Mouse (Mus musculus) liver, embryonic 13.5 days (tissue): Measurements from ENCODE around the gene Dzip1. TPM values are rescaled to one million over a fixed set of nuclear protein-coding genes. Genes with fewer than 3 reads are reported as not detected.
A peak's percentile ranks its signal among the peaks of the same experiment; 100 is the strongest.

Source experiments
- ATAC-seq: fragments of 200-750 bp; cut with Nextera tagmentation; 2 replicates; pipeline ENCODE4 v1.8.0; 2017; ENCODE audit warnings: low read depth, mild to moderate bottlenecking, moderate number of reproducible peaks, moderate library complexity
- DNase-seq: peaks from one replicate; pipeline ENCODE4 v3.0.0; 2022
- H3K27ac ChIP-seq: fragments of 300-500 bp; sonication (generic); 2 replicates; pipeline ENCODE4 v1.5.1; 2015; ENCODE audit warnings: moderate library complexity, mild to moderate bottlenecking, inconsistent platforms
- H3K27me3 ChIP-seq: fragments of 300-500 bp; sonication (generic); 2 replicates; pipeline ENCODE4 v1.6.1; 2015; ENCODE audit warnings: mild to moderate bottlenecking, inconsistent platforms
- H3K36me3 ChIP-seq: fragments of 300-500 bp; sonication (generic); 2 replicates; pipeline ENCODE4 v1.6.1; 2015; ENCODE audit warnings: mild to moderate bottlenecking, inconsistent platforms
- H3K4me1 ChIP-seq: fragments of 300-500 bp; sonication (generic); replicated peaks from 2 replicates; pipeline ENCODE4 v1.6.1; 2015; ENCODE audit warnings: inconsistent platforms
- H3K4me2 ChIP-seq: fragments of 300-500 bp; sonication (generic); 2 replicates; pipeline ENCODE4 v1.6.1; 2015; ENCODE audit warnings: inconsistent platforms, mild to moderate bottlenecking, moderate library complexity
- H3K4me3 ChIP-seq: fragments of 300-500 bp; sonication (generic); replicated peaks from 2 replicates; pipeline ENCODE4 v1.5.1; 2015; ENCODE audit warnings: mild to moderate bottlenecking, inconsistent platforms
- H3K9ac ChIP-seq: fragments of 300-500 bp; sonication (generic); 2 replicates; pipeline ENCODE4 v1.6.1; 2015; ENCODE audit warnings: mild to moderate bottlenecking, inconsistent platforms
- H3K9me3 ChIP-seq: fragments of 300-500 bp; sonication (generic); replicated peaks from 2 replicates; pipeline ENCODE4 v1.6.1; 2016; ENCODE audit warnings: inconsistent platforms
- WGBS: fragments of 180-500 bp; shearing (Covaris S2); methylation state at CpG from one replicate; pipeline ENCODE4 v1.1.7; 2015; ENCODE audit not compliant: insufficient replicate concordance; 5-methylcytosine and 5-hydroxymethylcytosine counted together
- polyA plus RNA-seq: library from polyadenylated mRNA; unstranded; fragments of >200 nt; fragmentation: Nextera tagmentation; extraction: Ambion mirVana; gene quantifications from 2 replicates; pipeline ENCODE4 v1.2.1, GENCODE M21; 2015

Gene Dzip1
- polyA plus RNA-seq, 1 experiment from 2014 or later, result 2.1 TPM

DNA sequence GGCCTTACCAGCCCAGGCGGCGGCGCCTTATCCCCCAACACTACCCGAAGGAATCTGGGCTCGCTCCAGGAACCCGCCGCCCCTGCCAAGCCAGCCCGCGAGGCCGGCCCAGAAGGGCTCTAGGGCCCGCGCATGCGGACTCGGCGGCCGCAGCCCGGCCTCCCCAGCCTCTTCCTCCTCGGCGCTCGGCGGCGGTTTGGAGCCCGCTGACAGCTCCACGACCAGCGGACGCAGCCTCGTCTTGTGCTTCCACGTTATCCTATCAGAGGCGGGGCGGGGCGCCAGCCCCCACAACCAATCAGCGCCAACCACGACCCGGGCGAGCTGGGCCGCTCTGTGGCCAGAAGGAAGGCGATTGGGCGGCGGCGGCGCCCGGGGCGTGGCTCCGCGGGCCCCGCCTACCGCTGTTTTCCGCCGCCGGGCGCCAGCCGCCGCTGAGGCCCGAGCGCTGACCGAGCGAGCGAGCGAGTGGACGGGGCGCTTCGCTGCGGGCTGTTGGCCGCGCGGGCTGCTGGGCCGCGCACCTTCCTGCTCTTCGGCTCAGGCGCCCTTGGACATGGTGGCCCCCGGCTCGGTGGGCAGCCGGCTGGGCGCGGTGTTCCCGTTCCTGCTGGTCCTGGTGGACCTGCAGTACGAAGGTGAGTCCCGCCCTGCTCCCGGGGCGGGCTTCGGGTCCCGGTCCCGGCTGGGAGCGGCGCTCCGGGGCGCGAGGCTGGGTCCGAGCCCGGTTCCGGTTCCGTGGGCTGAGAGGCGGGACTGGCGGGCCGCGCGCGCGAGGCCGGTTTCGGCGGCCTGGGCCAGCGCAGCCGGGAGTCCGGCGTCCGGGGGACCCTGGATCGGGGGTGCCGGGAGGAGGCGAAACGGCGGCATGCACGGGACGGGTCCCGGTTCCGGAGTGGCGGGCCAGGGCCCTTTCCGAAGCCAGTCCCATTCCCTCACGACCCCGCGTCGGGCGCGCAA lies 12.6 kb upstream of the Dzip1 start, which contains the start of gene Dnajc3:
Dnajc3 (plus strand) TSS at position 444 of the 960 bp plus-strand sequence.
- peak within 1 kb of the TSS; percentile 94 for H3K4me2 ChIP-seq
- peak; percentile 99 for ATAC-seq
- H3K9me3 ChIP-seq, result no peaks in the 10 kb centered on the region
- no peaks in the 10 kb centered on the region for H3K36me3 ChIP-seq
- H3K27ac ChIP-seq, result peak within 1 kb of the TSS; percentile 91
- peak within 1 kb of the TSS; percentile 99 for H3K9ac ChIP-seq
- under 1% methylated on average over 121 of the region's 124 CpGs for WGBS
- H3K27me3 ChIP-seq, result no peaks in the 10 kb centered on the region
- DNase-seq, result peak; percentile 99
- H3K4me1 ChIP-seq, result peaks cover 62% of the 10 kb centered on the region
- peak within 1 kb of the TSS; percentile 98 for H3K4me3 ChIP-seq

DNA sequence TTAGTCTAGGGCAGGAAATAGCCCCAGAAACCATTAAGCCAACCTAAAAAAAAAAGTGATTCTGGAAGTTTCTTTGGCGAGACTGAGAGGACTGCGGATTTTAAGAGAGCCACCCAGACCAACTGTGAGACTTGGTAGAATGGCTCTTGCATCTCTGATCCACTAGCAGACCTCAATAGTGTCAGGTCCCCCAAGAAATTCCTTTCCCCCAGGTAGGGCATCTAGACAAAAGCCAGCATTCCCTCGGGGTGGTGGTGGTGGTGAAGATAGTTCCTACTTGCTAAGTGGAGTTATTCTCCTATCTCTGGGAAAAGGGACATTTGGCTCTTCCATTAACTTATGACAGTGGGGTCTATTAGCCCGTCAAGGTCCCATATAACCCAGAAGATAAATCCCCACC lies 11.7 kb upstream of the Dzip1 start:
- Histone ChIP-seq H3K9ac (peak overlapping the region; percentile 84), H3K4me1 (peaks cover 56% of the 10 kb centered on the region), H3K27me3 (no peaks in the 10 kb centered on the region), H3K4me3 (peak overlapping the region; percentile 98), H3K27ac (peak overlapping the region; percentile 84), H3K36me3 (no peaks in the 10 kb centered on the region), H3K9me3 (no peaks in the 10 kb centered on the region), H3K4me2 (peak overlapping the region; percentile 94)
- ATAC-seq (no peak), DNase-seq (no peak)
- WGBS, result 29% methylated on average over 4 of the region's 4 CpGs

DNA sequence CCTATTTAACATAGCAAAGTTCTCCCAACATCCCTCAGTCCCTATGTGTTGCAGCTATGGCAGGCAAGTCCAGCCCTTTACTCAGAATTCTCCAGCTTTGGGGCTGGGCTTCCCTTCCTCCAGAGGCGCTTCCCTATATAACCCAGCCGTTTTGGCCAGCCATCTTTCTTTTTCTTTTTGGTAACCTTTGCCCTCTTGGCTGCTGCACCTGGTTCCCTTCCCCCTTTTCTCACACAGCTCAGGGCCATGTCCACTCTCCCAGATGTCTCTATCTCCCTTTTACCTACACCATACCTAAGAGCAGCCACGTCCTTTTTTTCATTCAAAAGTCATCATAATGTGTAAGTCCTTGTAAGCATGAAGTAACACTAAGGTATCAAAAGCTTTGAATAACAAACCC lies 11.0 kb upstream of the Dzip1 start:
- no peak overlapping the region for H3K27ac ChIP-seq
- H3K27me3 ChIP-seq, result 0 out of 2 replicates have a peak, but pooled peaks cover 5% of the 10 kb centered on the region
- H3K4me3 ChIP-seq, result no peak overlapping the region
- H3K36me3 ChIP-seq, result no peaks in the 10 kb centered on the region
- no peaks in the 10 kb centered on the region for H3K9me3 ChIP-seq
- H3K4me1 ChIP-seq, result peaks cover 52% of the 10 kb centered on the region
- H3K9ac ChIP-seq, result no peak overlapping the region
- DNase-seq (no peak), ATAC-seq (no peak)
- WGBS, result 53% methylated on average over 3 of the region's 3 CpGs
- H3K4me2 ChIP-seq, result peak overlapping the region; percentile 94

GRCm38 (mm10) chr14:118934686-118935085 lies 9.4 kb upstream of the Dzip1 start:
- Histone ChIP-seq H3K4me3 (no peak overlapping the region), H3K36me3 (no peaks in the 10 kb centered on the region), H3K27me3 (0 out of 2 replicates have a peak, but pooled peaks cover 5% of the 10 kb centered on the region), H3K4me2 (no peak overlapping the region), H3K9me3 (no peaks in the 10 kb centered on the region), H3K27ac (no peak overlapping the region), H3K9ac (no peak overlapping the region), H3K4me1 (peaks cover 37% of the 10 kb centered on the region)
- 79% methylated on average over 9 of the region's 9 CpGs for WGBS
- ATAC-seq, result no peak
- DNase-seq, result no peak

DNA sequence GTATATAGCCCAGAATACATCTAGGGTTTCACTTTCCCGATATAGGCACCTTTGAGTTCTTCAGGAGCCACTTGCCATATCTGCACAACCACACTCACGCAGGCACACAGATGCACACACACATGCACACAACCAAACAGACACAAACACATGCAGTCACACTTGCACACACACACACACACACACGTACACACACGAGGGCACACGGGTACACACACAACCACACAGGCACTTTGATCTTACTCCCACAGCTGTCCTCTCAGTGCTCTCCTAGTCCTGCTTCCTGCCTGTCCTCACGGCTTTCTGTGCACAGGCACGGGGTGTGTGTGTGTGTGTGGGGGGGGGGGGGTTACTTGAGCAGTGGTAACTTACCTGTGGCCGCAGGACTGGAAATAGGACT lies 7.7 kb upstream of the Dzip1 start:
- H3K36me3 ChIP-seq, result no peaks in the 10 kb centered on the region
- no peak overlapping the region for H3K27ac ChIP-seq
- H3K4me2 ChIP-seq, result no peak overlapping the region
- ATAC-seq (no peak), DNase-seq (no peak)
- H3K9ac ChIP-seq, result no peak overlapping the region
- no peak overlapping the region for H3K4me3 ChIP-seq
- 0 out of 2 replicates have a peak, but pooled peaks cover 5% of the 10 kb centered on the region for H3K27me3 ChIP-seq
- no peaks in the 10 kb centered on the region for H3K9me3 ChIP-seq
- H3K4me1 ChIP-seq, result peaks cover 24% of the 10 kb centered on the region
- WGBS, result 66% methylated on average over 8 of the region's 8 CpGs

DNA sequence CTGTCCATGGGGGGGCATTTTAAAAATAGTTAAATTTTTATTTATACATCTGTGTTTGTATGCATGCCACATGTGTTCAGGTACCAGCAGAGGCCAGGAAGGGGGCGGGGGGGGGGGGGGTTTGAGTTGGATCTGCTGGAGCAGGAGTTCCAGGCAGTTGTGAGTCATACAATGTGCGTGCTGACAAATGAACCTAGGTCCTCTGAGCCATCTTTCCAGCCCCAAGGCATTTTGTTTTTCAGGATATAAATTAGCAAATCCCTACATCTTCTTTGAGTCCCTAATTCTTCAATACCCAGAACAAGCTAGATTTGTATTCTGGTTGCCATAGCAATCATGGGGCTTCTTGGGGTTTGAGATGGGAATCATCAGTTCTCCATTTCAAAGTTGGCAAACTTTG lies 5.9 kb upstream of the Dzip1 start:
- Histone ChIP-seq H3K4me2 (no peak overlapping the region), H3K9me3 (no peaks in the 10 kb centered on the region), H3K4me1 (peaks cover 13% of the 10 kb centered on the region; the same call in 1 of the 2 replicates), H3K9ac (no peak overlapping the region), H3K4me3 (no peak overlapping the region), H3K36me3 (no peaks in the 10 kb centered on the region), H3K27me3 (peaks cover 19% of the 10 kb centered on the region), H3K27ac (no peak overlapping the region)
- DNase-seq, result no peak
- 53% methylated on average over 1 of the region's 2 CpGs for WGBS
- no peak for ATAC-seq

DNA sequence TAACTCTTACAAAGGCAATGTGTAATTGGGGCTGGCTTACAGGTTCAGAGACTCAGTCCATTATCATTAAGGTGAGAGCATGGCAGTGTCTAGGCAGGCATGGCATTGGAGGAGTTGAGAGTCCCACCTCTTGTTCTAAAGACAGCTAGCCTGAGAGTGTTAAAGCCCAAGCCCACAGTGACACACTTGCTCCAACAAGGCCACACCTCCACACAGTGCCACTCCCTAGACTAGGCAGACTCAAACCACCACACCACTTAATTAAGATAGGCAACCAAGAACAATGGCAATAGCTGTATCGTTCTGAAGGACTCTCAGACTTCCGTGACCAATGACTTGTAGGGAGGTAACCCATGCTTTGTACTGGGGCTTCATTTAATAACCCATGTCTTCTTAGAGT lies 5.5 kb upstream of the Dzip1 start:
- no peak for ATAC-seq
- WGBS, result 54% methylated on average over 2 of the region's 2 CpGs
- DNase-seq, result no peak

DNA sequence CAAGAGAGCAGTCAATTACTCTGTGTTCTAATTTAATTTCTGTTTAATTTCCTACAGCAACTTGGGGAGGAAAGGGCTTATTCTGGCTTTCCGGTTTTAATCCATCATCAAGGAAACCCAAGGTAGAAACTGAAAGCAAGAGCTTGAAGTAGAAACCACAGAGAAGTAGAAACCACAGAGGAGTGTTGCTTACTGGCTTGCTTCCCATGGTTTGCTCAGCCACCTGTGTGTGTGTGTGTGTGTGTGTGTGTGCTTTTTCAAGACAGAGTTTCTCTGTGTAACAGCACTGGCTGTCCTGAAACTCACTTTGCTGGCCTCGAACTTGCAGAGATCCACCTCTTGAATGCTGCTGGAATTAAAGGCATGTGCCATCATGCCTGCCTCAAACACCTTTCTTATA lies 4.5 kb upstream of the Dzip1 start:
- Histone ChIP-seq H3K27ac (no peak overlapping the region), H3K4me1 (peaks cover 16% of the 10 kb centered on the region), H3K9me3 (no peaks in the 10 kb centered on the region), H3K27me3 (peaks cover 33% of the 10 kb centered on the region), H3K36me3 (no peaks in the 10 kb centered on the region), H3K4me3 (no peak overlapping the region), H3K4me2 (no peak overlapping the region), H3K9ac (no peak overlapping the region)
- DNase-seq (no peak), ATAC-seq (no peak)
- WGBS, result 57% methylated on average over 2 of the region's 2 CpGs

More for the DNA sequence above, 5.5 kb upstream of the Dzip1 start:
- no peak overlapping the region for H3K4me2 ChIP-seq
- H3K4me3 ChIP-seq, result no peak overlapping the region
- no peak overlapping the region for H3K27ac ChIP-seq
- H3K4me1 ChIP-seq, result peaks cover 13% of the 10 kb centered on the region; the same call in 1 of the 2 replicates
- H3K36me3 ChIP-seq, result no peaks in the 10 kb centered on the region
- H3K9me3 ChIP-seq, result no peaks in the 10 kb centered on the region
- peaks cover 23% of the 10 kb centered on the region for H3K27me3 ChIP-seq
- no peak overlapping the region for H3K9ac ChIP-seq

DNA sequence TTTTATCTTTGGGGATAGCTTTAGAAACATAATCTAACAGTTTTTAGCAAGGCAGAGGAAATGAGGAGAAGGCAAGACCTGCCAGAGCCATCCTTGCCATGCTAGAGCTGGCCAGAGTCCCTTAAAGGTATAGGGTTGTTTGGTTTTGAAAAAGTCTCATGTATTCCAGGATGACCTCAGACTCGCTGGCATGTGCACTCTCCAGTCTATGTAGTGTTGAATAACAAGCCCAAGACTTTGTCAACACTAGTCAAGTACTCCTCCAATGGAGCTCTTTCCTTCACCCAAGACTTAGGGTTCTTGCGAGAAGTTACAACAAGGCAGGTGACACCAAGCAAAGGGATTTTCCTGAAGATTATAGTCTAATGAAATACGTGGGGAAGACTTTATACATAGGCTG lies 3.3 kb upstream of the Dzip1 start:
- no peak overlapping the region for H3K9ac ChIP-seq
- H3K27ac ChIP-seq, result no peak overlapping the region
- DNase-seq (no peak), ATAC-seq (no peak)
- peaks cover 14% of the 10 kb centered on the region for H3K4me1 ChIP-seq
- no peak overlapping the region for H3K4me3 ChIP-seq
- no peaks in the 10 kb centered on the region for H3K9me3 ChIP-seq
- no peak overlapping the region for H3K4me2 ChIP-seq
- H3K36me3 ChIP-seq, result no peaks in the 10 kb centered on the region
- H3K27me3 ChIP-seq, result peaks cover 45% of the 10 kb centered on the region
- WGBS, result 63% methylated on average over 3 of the region's 3 CpGs

GRCm38 (mm10) chr14:118922667-118923184 lies 2.5 kb downstream of the Dzip1 start:
- no peak; the same call in 1 of the 2 replicates for ATAC-seq
- peaks cover 74% of the 10 kb centered on the region for H3K27me3 ChIP-seq
- H3K9ac ChIP-seq, result no peak overlapping the region

DNA sequence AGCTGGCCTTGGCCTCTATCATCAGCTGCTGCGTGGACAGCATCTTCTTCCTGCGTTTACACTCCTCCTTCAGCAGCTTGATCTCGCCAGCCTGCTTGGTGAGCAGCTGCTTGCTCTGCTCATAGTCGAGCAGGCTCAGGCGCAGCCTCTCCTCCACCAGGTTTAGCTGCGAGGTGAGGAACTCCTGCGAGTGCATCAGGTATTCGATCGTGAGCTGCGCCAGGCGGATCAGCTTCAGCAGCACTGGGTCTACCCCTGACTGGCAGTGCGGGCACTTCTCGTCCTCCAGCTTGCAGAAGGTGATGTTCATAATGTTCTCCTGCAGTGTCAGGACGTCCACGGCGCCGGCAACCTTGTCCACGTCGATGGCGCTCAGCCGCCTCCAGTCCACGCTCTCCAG lies 3.0 kb downstream of the Dzip1 start:
- Histone ChIP-seq H3K27ac (no peak overlapping the region), H3K36me3 (no peaks in the 10 kb centered on the region), H3K4me3 (peak overlapping the region; percentile 40), H3K9ac (no peak overlapping the region), H3K27me3 (peaks cover 70% of the 10 kb centered on the region), H3K4me2 (peak overlapping the region; percentile 56), H3K9me3 (no peaks in the 10 kb centered on the region), H3K4me1 (peaks cover 23% of the 10 kb centered on the region)
- WGBS, result 18% methylated on average over 22 of the region's 22 CpGs
- ATAC-seq (no peak), DNase-seq (no peak)

More at GRCm38 (mm10) chr14:118922667-118923184, 2.5 kb downstream of the Dzip1 start:
- no peak overlapping the region for H3K27ac ChIP-seq
- no peaks in the 10 kb centered on the region for H3K36me3 ChIP-seq
- H3K4me1 ChIP-seq, result peaks cover 23% of the 10 kb centered on the region
- 2% methylated on average over 40 of the region's 47 CpGs for WGBS
- DNase-seq, result no peak
- H3K4me2 ChIP-seq, result peak overlapping the region; percentile 56
- no peaks in the 10 kb centered on the region for H3K9me3 ChIP-seq
- H3K4me3 ChIP-seq, result peak overlapping the region; percentile 40
